Mouse (Mus musculus) hindbrain, embryonic 11.5 days (tissue): Measurements from ENCODE around the gene Mapk1ip1. TPM values are rescaled to one million over a fixed set of nuclear protein-coding genes. Genes with fewer than 3 reads are reported as not detected.

Experiments
- ATAC-seq: fragments of 200-750 bp; cut with Nextera tagmentation; 2 replicates; pipeline ENCODE4 v1.8.0; 2017; ENCODE audit warnings: mild to moderate bottlenecking, moderate TSS enrichment, moderate library complexity; ENCODE audit not compliant: low FRiP score
- DNase-seq: peaks from one replicate; pipeline ENCODE4 v3.0.0-alpha.2; 2015; ENCODE audit warnings: low spot score
- H3K27ac ChIP-seq: fragments of 300-500 bp; sonication (generic); 2 replicates; pipeline ENCODE4 v1.5.1; 2014; ENCODE audit warnings: mild to moderate bottlenecking, low read depth, low read length
- H3K27me3 ChIP-seq: fragments of 300-500 bp; sonication (generic); 2 replicates; pipeline ENCODE4 v1.6.1; 2014; ENCODE audit warnings: mild to moderate bottlenecking, low read length, moderate library complexity, mixed read lengths; ENCODE audit not compliant: control insufficient read depth, insufficient read depth
- H3K36me3 ChIP-seq: fragments of 300-500 bp; sonication (generic); 2 replicates; pipeline ENCODE4 v1.6.1; 2014; ENCODE audit warnings: mild to moderate bottlenecking, low read length, moderate library complexity, mixed read lengths; ENCODE audit not compliant: control insufficient read depth, insufficient read depth
- H3K4me1 ChIP-seq: fragments of 300-500 bp; sonication (generic); replicated peaks from 2 replicates; pipeline ENCODE4 v1.6.1; 2014; ENCODE audit warnings: low read length, mixed read lengths; ENCODE audit not compliant: control insufficient read depth, insufficient read depth
- H3K4me2 ChIP-seq: fragments of 300-500 bp; sonication (generic); replicated peaks from 2 replicates; pipeline ENCODE4 v1.6.1; 2014; ENCODE audit warnings: mild to moderate bottlenecking, low read depth, low read length
- H3K4me3 ChIP-seq: fragments of 300-500 bp; sonication (generic); 2 replicates; pipeline ENCODE4 v1.5.1; 2014; ENCODE audit warnings: low read depth, low read length
- H3K9ac ChIP-seq: fragments of 300-500 bp; sonication (generic); 2 replicates; pipeline ENCODE4 v1.6.1; 2014; ENCODE audit warnings: low read depth, low read length
- H3K9me3 ChIP-seq: fragments of 300-500 bp; sonication (generic); 2 replicates; pipeline ENCODE4 v1.6.1; 2016; ENCODE audit warnings: low read length; ENCODE audit not compliant: control insufficient read depth
- WGBS: fragments of 180-500 bp; shearing (Covaris S2); extraction: QIAGEN DNeasy Blood & Tissue Kit; methylation state at CpG from one replicate; pipeline ENCODE4 v1.1.7; 2014; 5-methylcytosine and 5-hydroxymethylcytosine counted together
- polyA plus RNA-seq: library from polyadenylated mRNA; unstranded; fragments of >200 nt; fragmentation: Nextera tagmentation; extraction: Ambion mirVana; gene quantifications from 2 replicates; pipeline ENCODE4 v1.2.1, GENCODE M21; 2014

Mapk1ip1 gene
- polyA plus RNA-seq, 1 experiment from 2014 or later = 17.1 TPM

GRCm38 (mm10) chr7:138863950-138864572 lies 18.0 kb upstream of the Mapk1ip1 start:
- ATAC-seq = no peak
- Histone ChIP-seq H3K4me3 (no peak overlapping the region), H3K9ac (no peak overlapping the region), H3K27me3 (no peaks in the 10 kb centered on the region), H3K4me1 (no peaks in the 10 kb centered on the region), H3K9me3 (no peaks in the 10 kb centered on the region), H3K4me2 (no peak overlapping the region), H3K27ac (no peak overlapping the region), H3K36me3 (peaks cover 3% of the 10 kb centered on the region; the same call in 1 of the 2 replicates)
- no peak for DNase-seq
- WGBS = 74% methylated on average over 3 of the region's 3 CpGs

- no peak for ATAC-seq
- Histone ChIP-seq H3K27me3 (no peaks in the 10 kb centered on the region), H3K4me2 (no peak overlapping the region), H3K4me1 (no peaks in the 10 kb centered on the region), H3K4me3 (no peak overlapping the region), H3K36me3 (0 out of 2 replicates have a peak, but pooled peaks cover 5% of the 10 kb centered on the region), H3K27ac (no peak overlapping the region), H3K9me3 (no peaks in the 10 kb centered on the region), H3K9ac (no peak overlapping the region)
- 75% methylated on average over 2 of the region's 2 CpGs for WGBS
- DNase-seq = no peak
Observed at GRCm38 (mm10) chr7:138856670-138857069, 10.6 kb upstream of the Mapk1ip1 start.

GRCm38 (mm10) chr7:138854201-138854600 lies 8.1 kb upstream of the Mapk1ip1 start:
- Histone ChIP-seq H3K4me3 (no peak overlapping the region), H3K27ac (no peak overlapping the region), H3K4me1 (no peaks in the 10 kb centered on the region), H3K27me3 (no peaks in the 10 kb centered on the region), H3K9me3 (no peaks in the 10 kb centered on the region), H3K4me2 (no peak overlapping the region), H3K9ac (no peak overlapping the region), H3K36me3 (0 out of 2 replicates have a peak, but pooled peaks cover 5% of the 10 kb centered on the region)
- ATAC-seq = no peak
- DNase-seq = no peak
- 95% methylated on average over 2 of the region's 2 CpGs for WGBS

GRCm38 (mm10) chr7:138853417-138854031 lies 7.5 kb upstream of the Mapk1ip1 start:
- ATAC-seq (no peak), DNase-seq (no peak)
- no peak overlapping the region for H3K4me3 ChIP-seq
- H3K27ac ChIP-seq = no peak overlapping the region
- no peaks in the 10 kb centered on the region for H3K27me3 ChIP-seq
- no peaks in the 10 kb centered on the region for H3K9me3 ChIP-seq
- H3K4me2 ChIP-seq = no peak overlapping the region
- H3K4me1 ChIP-seq = no peaks in the 10 kb centered on the region
- 92% methylated on average over 4 of the region's 4 CpGs for WGBS
- H3K36me3 ChIP-seq = 0 out of 2 replicates have a peak, but pooled peaks cover 5% of the 10 kb centered on the region
- no peak overlapping the region for H3K9ac ChIP-seq

GRCm38 (mm10) chr7:138850083-138850482 lies 4.0 kb upstream of the Mapk1ip1 start:
- no peaks in the 10 kb centered on the region for H3K9me3 ChIP-seq
- no peaks in the 10 kb centered on the region for H3K27me3 ChIP-seq
- ATAC-seq (no peak), DNase-seq (no peak)
- no peak overlapping the region for H3K4me3 ChIP-seq
- no peak overlapping the region for H3K9ac ChIP-seq
- H3K4me1 ChIP-seq = peaks cover 8% of the 10 kb centered on the region
- H3K4me2 ChIP-seq = no peak overlapping the region
- H3K27ac ChIP-seq = no peak overlapping the region
- no peaks in the 10 kb centered on the region for H3K36me3 ChIP-seq

DNA sequence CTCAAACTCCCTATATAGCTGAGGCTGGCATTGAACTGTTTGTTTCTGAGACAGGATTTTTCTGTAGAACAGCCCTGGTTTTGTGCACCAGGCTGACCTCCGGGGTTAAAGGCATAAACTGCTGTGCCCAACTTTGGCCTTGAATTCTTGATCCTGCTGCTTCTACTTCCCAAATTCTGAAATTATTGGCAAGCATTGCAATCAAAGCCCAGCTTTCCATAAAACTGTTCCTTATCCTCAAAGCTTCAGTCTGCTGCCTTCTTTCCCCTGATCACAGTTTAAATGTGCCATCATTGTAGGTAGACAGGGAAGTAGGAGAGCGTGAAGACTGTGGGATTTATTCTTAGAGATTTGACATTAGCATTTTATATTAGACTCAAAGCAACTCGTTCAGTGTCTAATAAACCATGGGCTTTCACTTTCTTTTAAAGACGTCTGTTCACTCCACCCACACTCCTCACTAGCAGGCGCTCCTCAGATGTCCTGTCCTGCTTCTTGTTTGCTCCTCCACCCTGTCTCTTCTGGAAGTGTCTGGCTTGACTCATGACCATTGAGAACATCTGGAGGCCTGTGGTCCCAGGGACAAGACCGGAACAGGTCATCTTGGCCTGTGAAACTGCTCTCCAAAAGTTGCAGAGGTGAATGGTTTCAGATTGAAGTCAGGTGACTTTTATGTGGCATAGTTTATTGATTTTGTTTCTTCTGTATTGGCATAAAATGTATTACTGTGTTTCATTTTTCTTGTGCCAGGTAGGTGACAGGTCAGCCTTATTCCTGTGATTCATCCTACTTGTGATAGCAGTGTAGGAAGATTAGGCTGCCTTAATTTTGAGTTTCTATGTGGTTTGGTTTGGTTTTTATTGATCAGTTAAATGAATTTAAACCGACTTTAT lies 2.2 kb upstream of the Mapk1ip1 start:
- no peak overlapping the region for H3K27ac ChIP-seq
- H3K9ac ChIP-seq = no peak overlapping the region; the same call in 1 of the 2 replicates
- no peak overlapping the region; the same call in 1 of the 2 replicates for H3K4me2 ChIP-seq
- DNase-seq = no peak
- H3K27me3 ChIP-seq = no peaks in the 10 kb centered on the region
- H3K4me1 ChIP-seq = peaks cover 11% of the 10 kb centered on the region
- no peaks in the 10 kb centered on the region for H3K36me3 ChIP-seq
- H3K9me3 ChIP-seq = no peaks in the 10 kb centered on the region
- ATAC-seq = no peak
- H3K4me3 ChIP-seq = peak overlapping the region; percentile 98; the same call in 1 of the 2 replicates
- WGBS = 85% methylated on average over 7 of the region's 7 CpGs

- H3K4me1 ChIP-seq = peaks cover 11% of the 10 kb centered on the region
- H3K27ac ChIP-seq = peak overlapping the region; percentile 94; the same call in 1 of the 2 replicates
- peak overlapping the region; percentile 94 for H3K9ac ChIP-seq
- 51% methylated on average over 13 of the region's 13 CpGs for WGBS
- H3K36me3 ChIP-seq = no peaks in the 10 kb centered on the region
- H3K4me3 ChIP-seq = peak overlapping the region; percentile 98
- DNase-seq (no peak), ATAC-seq (no peak; the same call in 1 of the 2 replicates)
- no peaks in the 10 kb centered on the region for H3K9me3 ChIP-seq
- peak overlapping the region; percentile 85 for H3K4me2 ChIP-seq
- H3K27me3 ChIP-seq = no peaks in the 10 kb centered on the region
Observed at GRCm38 (mm10) chr7:138847316-138848027, 1.4 kb upstream of the Mapk1ip1 start.

DNA sequence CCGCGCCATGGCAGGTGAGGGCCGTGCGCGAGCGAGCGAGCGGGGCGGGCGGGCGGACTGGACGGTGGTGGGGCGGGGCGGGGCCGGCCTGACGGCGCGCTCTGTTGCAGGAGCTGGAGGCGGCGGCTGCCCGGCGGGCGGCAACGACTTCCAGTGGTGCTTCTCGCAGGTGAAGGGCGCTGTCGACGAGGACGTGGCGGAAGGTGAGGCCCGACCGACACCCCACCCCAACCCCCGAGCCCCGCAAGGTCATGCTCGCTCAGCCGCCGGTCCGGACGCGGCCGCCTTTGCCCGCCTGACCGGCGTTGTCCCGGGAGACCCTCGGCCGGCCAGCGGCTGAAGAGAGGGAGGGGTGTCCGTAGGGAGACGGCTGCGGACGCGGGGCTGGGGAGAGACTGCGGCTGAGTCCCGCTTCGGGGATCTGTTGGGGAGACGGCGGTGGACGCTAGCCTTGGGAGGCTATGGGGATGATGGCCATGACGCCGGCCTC lies 474 bp upstream of the Mapk1ip1 start:
- Histone ChIP-seq H3K9ac (peak overlapping the region; percentile 94), H3K4me1 (peaks cover 11% of the 10 kb centered on the region), H3K27me3 (no peaks in the 10 kb centered on the region), H3K9me3 (no peaks in the 10 kb centered on the region), H3K4me3 (peak overlapping the region; percentile 98), H3K27ac (peak overlapping the region; percentile 94), H3K4me2 (peak overlapping the region; percentile 85), H3K36me3 (no peaks in the 10 kb centered on the region)
- WGBS = under 1% methylated on average over 26 of the region's 61 CpGs
- DNase-seq = peak; percentile 58
- ATAC-seq = peak; percentile 79
